Mouse (Mus musculus): ENCODE measurements around the gene Hsd17b11.
"Not testable (repeated sequence)": the region's sequence is repeated elsewhere in the genome, so short reads cannot be mapped to it uniquely, and the experiment has no call there.

Gene Hsd17b11

GRCm38 (mm10) chr5:104035066-104035465, 13.3 kb upstream of the Hsd17b11 start:
- DNase-seq: no peak

GRCm38 (mm10) chr5:104032434-104033097, 10.8 kb upstream of the Hsd17b11 start:
- DNase-seq: no peak

GRCm38 (mm10) chr5:104025245-104025854, 3.6 kb upstream of the Hsd17b11 start:
- DNase-seq: no peak

GRCm38 (mm10) chr5:104024762-104025161, 3.0 kb upstream of the Hsd17b11 start:
- DNase-seq: no peak

- not testable (repeated sequence) for DNase-seq
These were observed 2.5 kb upstream of the Hsd17b11 start for GRCm38 (mm10) chr5:104024193-104024592.

GRCm38 (mm10) chr5:104023289-104024020, 1.7 kb upstream of the Hsd17b11 start:
- DNase-seq: no peak

- DNase-seq: no peak
These were observed 839 bp upstream of the Hsd17b11 start for GRCm38 (mm10) chr5:104022558-104022957.

- no peak for DNase-seq
These were observed 10.3 kb downstream of the Hsd17b11 start for GRCm38 (mm10) chr5:104011419-104011818.

- DNase-seq: no peak
These were observed 11.5 kb downstream of the Hsd17b11 start for GRCm38 (mm10) chr5:104010261-104010660.

GRCm38 (mm10) chr5:104009421-104009820, 12.3 kb downstream of the Hsd17b11 start:
- DNase-seq: no peak

GRCm38 (mm10) chr5:104007801-104008200, 13.9 kb downstream of the Hsd17b11 start:
- no peak for DNase-seq

GRCm38 (mm10) chr5:104006811-104007210, 14.9 kb downstream of the Hsd17b11 start:
- DNase-seq: no peak

- no peak for DNase-seq
These were observed 17.8 kb downstream of the Hsd17b11 start for GRCm38 (mm10) chr5:104003955-104004354.

GRCm38 (mm10) chr5:104003256-104003931, 18.3 kb downstream of the Hsd17b11 start:
- no peak for DNase-seq

- DNase-seq: no peak
These were observed 19.0 kb downstream of the Hsd17b11 start for GRCm38 (mm10) chr5:104002549-104003255.

GRCm38 (mm10) chr5:103999738-104000137, 22.0 kb downstream of the Hsd17b11 start:
- peak; percentile 88 for DNase-seq

- DNase-seq: no peak
These were observed 23.0 kb downstream of the Hsd17b11 start for GRCm38 (mm10) chr5:103998739-103999138.

- no peak for DNase-seq
These were observed 26.5 kb downstream of the Hsd17b11 start for GRCm38 (mm10) chr5:103995181-103995580.

- no peak for DNase-seq
These were observed 27.1 kb downstream of the Hsd17b11 start for GRCm38 (mm10) chr5:103994669-103995068.

GRCm38 (mm10) chr5:103993601-103994000, 28.1 kb downstream of the Hsd17b11 start:
- no peak for DNase-seq

GRCm38 (mm10) chr5:103992831-103993230, 28.9 kb downstream of the Hsd17b11 start:
- no peak for DNase-seq

GRCm38 (mm10) chr5:103980705-103981560, 40.8 kb downstream of the Hsd17b11 start:
- DNase-seq: no peak
